Mouse (Mus musculus): ENCODE data around the gene Cfap69.
A peak's percentile ranks its signal among the peaks of the same experiment; 100 is the strongest.
"Not testable (repeated sequence)": the region's sequence is repeated elsewhere in the genome, so short reads cannot be mapped to it uniquely, and the experiment has no call there.

Cfap69 gene

GRCm38 (mm10) chr5:5663655-5664370 is at the start of gene Cfap69:
Cfap69 (minus strand) TSS chr5:5664239.
- DNase-seq (ENCODE audit: extremely low read depth, low read depth, low spot score) = no peak

GRCm38 (mm10) chr5:5711032-5711431 is 47.0 kb upstream of the Cfap69 start:
- no peak for DNase-seq (ENCODE audit: extremely low read depth, low read depth, low spot score)

- DNase-seq (ENCODE audit: extremely low read depth, low read depth, low spot score) = no peak
These were observed 43.6 kb upstream of the Cfap69 start for GRCm38 (mm10) chr5:5707341-5708278.

GRCm38 (mm10) chr5:5705019-5705418 is 41.0 kb upstream of the Cfap69 start:
- no peak for DNase-seq (ENCODE audit: extremely low read depth, low read depth, low spot score)

- no peak for DNase-seq (ENCODE audit: extremely low read depth, low read depth, low spot score)
These were observed 36.3 kb upstream of the Cfap69 start for GRCm38 (mm10) chr5:5700386-5700785.

- DNase-seq (ENCODE audit: extremely low read depth, low read depth, low spot score) = no peak
These were observed 34.8 kb upstream of the Cfap69 start for GRCm38 (mm10) chr5:5698830-5699229.

GRCm38 (mm10) chr5:5695401-5695942 is 31.4 kb upstream of the Cfap69 start:
- peak; percentile 30 for DNase-seq (ENCODE audit: extremely low read depth, low read depth, low spot score)

GRCm38 (mm10) chr5:5693956-5694653 is 30.1 kb upstream of the Cfap69 start, which contains the start of gene Steap2:
Steap2 (minus strand) TSS chr5:5694578.
- DNase-seq (ENCODE audit: extremely low read depth, low read depth, low spot score) = no peak

GRCm38 (mm10) chr5:5693541-5693955 is 29.5 kb upstream of the Cfap69 start:
- no peak for DNase-seq (ENCODE audit: extremely low read depth, low read depth, low spot score)

- no peak for DNase-seq (ENCODE audit: extremely low read depth, low read depth, low spot score)
These were observed 28.2 kb upstream of the Cfap69 start for GRCm38 (mm10) chr5:5692167-5692738.

GRCm38 (mm10) chr5:5688945-5689540 is 25.0 kb upstream of the Cfap69 start:
- no peak for DNase-seq (ENCODE audit: extremely low read depth, low read depth, low spot score)

GRCm38 (mm10) chr5:5688228-5688627 is 24.2 kb upstream of the Cfap69 start:
- no peak for DNase-seq (ENCODE audit: extremely low read depth, low read depth, low spot score)

GRCm38 (mm10) chr5:5686973-5687372 is 22.9 kb upstream of the Cfap69 start:
- no peak for DNase-seq (ENCODE audit: extremely low read depth, low read depth, low spot score)

GRCm38 (mm10) chr5:5684946-5685345 is 20.9 kb upstream of the Cfap69 start:
- DNase-seq (ENCODE audit: extremely low read depth, low read depth, low spot score) = not testable (repeated sequence)

GRCm38 (mm10) chr5:5683292-5683691 is 19.3 kb upstream of the Cfap69 start:
- no peak for DNase-seq (ENCODE audit: extremely low read depth, low read depth, low spot score)

GRCm38 (mm10) chr5:5679459-5679858 is 15.4 kb upstream of the Cfap69 start:
- no peak for DNase-seq (ENCODE audit: extremely low read depth, low read depth, low spot score)

- no peak for DNase-seq (ENCODE audit: extremely low read depth, low read depth, low spot score)
These were observed 12.0 kb upstream of the Cfap69 start for GRCm38 (mm10) chr5:5676082-5676481.

- no peak for DNase-seq (ENCODE audit: extremely low read depth, low read depth, low spot score)
These were observed 4.9 kb upstream of the Cfap69 start for GRCm38 (mm10) chr5:5668920-5669319.

GRCm38 (mm10) chr5:5664371-5664926 is 410 bp upstream of the Cfap69 start:
- DNase-seq (ENCODE audit: extremely low read depth, low read depth, low spot score) = no peak

- no peak for DNase-seq (ENCODE audit: extremely low read depth, low read depth, low spot score)
These were observed 982 bp downstream of the Cfap69 start for GRCm38 (mm10) chr5:5663057-5663456.

Measured in fat pad, adult 2 months (tissue).